Mouse (Mus musculus) kidney, postnatal 0 days (tissue): ENCODE data around the gene Ppp2r3a. TPM values are rescaled to one million over a fixed set of nuclear protein-coding genes. Genes with fewer than 3 reads are reported as not detected.

Experiments
- ATAC-seq: fragments of 200-750 bp; cut with Nextera tagmentation; replicated peaks from 2 replicates; pipeline ENCODE4 v1.8.0; 2017; ENCODE audit warnings: low read depth, moderate number of reproducible peaks, moderate TSS enrichment, moderate library complexity; ENCODE audit not compliant: low FRiP score
- DNase-seq: peaks from one replicate; pipeline ENCODE4 v3.0.0-alpha.2; 2016; ENCODE audit warnings: low spot score
- H3K27ac ChIP-seq: fragments of 300-500 bp; sonication (generic); 2 replicates; pipeline ENCODE4 v1.5.1; 2014; ENCODE audit warnings: mild to moderate bottlenecking
- H3K27me3 ChIP-seq: fragments of 300-500 bp; sonication (generic); 2 replicates; pipeline ENCODE4 v1.6.1; 2014; ENCODE audit warnings: low read length, mixed read lengths; ENCODE audit not compliant: insufficient read depth
- H3K36me3 ChIP-seq: fragments of 300-500 bp; sonication (generic); 2 replicates; pipeline ENCODE4 v1.6.1; 2014; ENCODE audit warnings: low read length, mixed read lengths; ENCODE audit not compliant: insufficient read depth
- H3K4me1 ChIP-seq: fragments of 300-500 bp; sonication (generic); replicated peaks from 2 replicates; pipeline ENCODE4 v1.6.1; 2014; ENCODE audit warnings: antibody characterized with exemption, low read length, mixed read lengths; ENCODE audit not compliant: insufficient read depth
- H3K4me2 ChIP-seq: fragments of 300-500 bp; sonication (generic); 2 replicates; pipeline ENCODE4 v1.6.1; 2014; ENCODE audit warnings: mild to moderate bottlenecking, low read length, moderate library complexity, mixed read lengths
- H3K4me3 ChIP-seq: fragments of 300-500 bp; sonication (generic); replicated peaks from 2 replicates; pipeline ENCODE4 v1.5.1; 2014; ENCODE audit warnings: low read depth, low read length
- H3K9ac ChIP-seq: fragments of 300-500 bp; sonication (generic); 2 replicates; pipeline ENCODE4 v1.6.1; 2014; ENCODE audit warnings: low read depth, low read length
- H3K9me3 ChIP-seq: fragments of 300-500 bp; sonication (generic); replicated peaks from 2 replicates; pipeline ENCODE4 v1.6.1; 2016; ENCODE audit warnings: low read length, inconsistent platforms, mixed read lengths
- CTCF ChIP-seq: IDR thresholded peaks from 2 replicates; pipeline ENCODE4 v1.5.1; 2016; ENCODE audit warnings: antibody characterized with exemption, low read depth, mild to moderate bottlenecking, moderate library complexity
- WGBS: fragments of 180-500 bp; shearing (Covaris S2); extraction: QIAGEN DNeasy Blood & Tissue Kit; methylation state at CpG from one replicate; pipeline ENCODE4 v1.1.7; 2014; 5-methylcytosine and 5-hydroxymethylcytosine counted together
- polyA plus RNA-seq: library from polyadenylated mRNA; unstranded; fragments of >200 nt; fragmentation: Nextera tagmentation; extraction: Ambion mirVana; gene quantifications from 2 replicates; pipeline ENCODE4 v1.2.1, GENCODE M21; 2015

The Ppp2r3a gene
- polyA plus RNA-seq, 1 experiment from 2014 or later: 15.3 TPM

GRCm38 (mm10) chr9:101105735-101106134 is 145.9 kb downstream of the Ppp2r3a start:
- 95% methylated on average over 6 of the region's 6 CpGs for WGBS
- no peak overlapping the region for H3K9ac ChIP-seq
- H3K9me3 ChIP-seq: no peaks in the 10 kb centered on the region
- no peaks in the 10 kb centered on the region for H3K27me3 ChIP-seq
- no peak overlapping the region for H3K27ac ChIP-seq
- peaks cover 26% of the 10 kb centered on the region for H3K36me3 ChIP-seq
- H3K4me2 ChIP-seq: no peak overlapping the region
- H3K4me1 ChIP-seq: no peaks in the 10 kb centered on the region; the same call in 1 of the 2 replicates
- no peak overlapping the region for H3K4me3 ChIP-seq
- no peak for TF ChIP-seq CTCF
- DNase-seq (no peak), ATAC-seq (no peak)

GRCm38 (mm10) chr9:101104931-101105330 is 146.7 kb downstream of the Ppp2r3a start:
- DNase-seq (peak; percentile 70), ATAC-seq (no peak)
- WGBS: 63% methylated on average over 11 of the region's 11 CpGs

GRCm38 (mm10) chr9:101102288-101102687 is 149.3 kb downstream of the Ppp2r3a start:
- Histone ChIP-seq H3K9ac (no peak overlapping the region), H3K4me2 (no peak overlapping the region), H3K9me3 (no peaks in the 10 kb centered on the region), H3K4me3 (no peak overlapping the region), H3K27me3 (no peaks in the 10 kb centered on the region), H3K36me3 (peaks cover 22% of the 10 kb centered on the region), H3K4me1 (no peaks in the 10 kb centered on the region), H3K27ac (no peak overlapping the region)
- DNase-seq (no peak), ATAC-seq (no peak)
- TF ChIP-seq CTCF: no peak
- WGBS: 80% methylated on average over 3 of the region's 3 CpGs

More at GRCm38 (mm10) chr9:101104931-101105330, 146.7 kb downstream of the Ppp2r3a start:
- no peak overlapping the region for H3K4me3 ChIP-seq
- no peaks in the 10 kb centered on the region for H3K27me3 ChIP-seq
- H3K4me1 ChIP-seq: no peaks in the 10 kb centered on the region; the same call in 1 of the 2 replicates
- peaks cover 26% of the 10 kb centered on the region for H3K36me3 ChIP-seq
- H3K27ac ChIP-seq: no peak overlapping the region
- no peak overlapping the region for H3K4me2 ChIP-seq
- H3K9me3 ChIP-seq: no peaks in the 10 kb centered on the region
- TF ChIP-seq CTCF: no peak
- H3K9ac ChIP-seq: no peak overlapping the region

- DNase-seq (no peak), ATAC-seq (no peak)
- no peak overlapping the region for H3K27ac ChIP-seq
- 90% methylated on average over 8 of the region's 8 CpGs for WGBS
- H3K4me1 ChIP-seq: no peaks in the 10 kb centered on the region
- H3K36me3 ChIP-seq: peaks cover 16% of the 10 kb centered on the region
- no peak for TF ChIP-seq CTCF
- no peak overlapping the region for H3K4me3 ChIP-seq
- H3K4me2 ChIP-seq: no peak overlapping the region
- no peaks in the 10 kb centered on the region for H3K27me3 ChIP-seq
- H3K9ac ChIP-seq: no peak overlapping the region
- no peaks in the 10 kb centered on the region for H3K9me3 ChIP-seq
Observed at GRCm38 (mm10) chr9:101101547-101101946, 150.0 kb downstream of the Ppp2r3a start.

- no peak for ATAC-seq
- DNase-seq: no peak
- H3K4me2 ChIP-seq: no peak overlapping the region
- no peak for TF ChIP-seq CTCF
- H3K27ac ChIP-seq: no peak overlapping the region
- H3K4me1 ChIP-seq: no peaks in the 10 kb centered on the region
- no peak overlapping the region for H3K9ac ChIP-seq
- H3K4me3 ChIP-seq: no peak overlapping the region
- WGBS: 80% methylated on average over 3 of the region's 3 CpGs
- no peaks in the 10 kb centered on the region for H3K9me3 ChIP-seq
- H3K27me3 ChIP-seq: no peaks in the 10 kb centered on the region
- peaks cover 15% of the 10 kb centered on the region for H3K36me3 ChIP-seq
Observed at GRCm38 (mm10) chr9:101100163-101100562, 151.4 kb downstream of the Ppp2r3a start.

GRCm38 (mm10) chr9:101099445-101099844 is 152.2 kb downstream of the Ppp2r3a start:
- H3K4me1 ChIP-seq: no peaks in the 10 kb centered on the region
- no peak overlapping the region for H3K9ac ChIP-seq
- ATAC-seq (no peak), DNase-seq (no peak)
- no peak overlapping the region for H3K4me3 ChIP-seq
- WGBS: 82% methylated on average over 6 of the region's 6 CpGs
- no peak overlapping the region for H3K4me2 ChIP-seq
- H3K36me3 ChIP-seq: peaks cover 11% of the 10 kb centered on the region
- no peak overlapping the region for H3K27ac ChIP-seq
- no peaks in the 10 kb centered on the region for H3K27me3 ChIP-seq
- TF ChIP-seq CTCF: no peak
- H3K9me3 ChIP-seq: no peaks in the 10 kb centered on the region

- Histone ChIP-seq H3K9ac (no peak overlapping the region), H3K36me3 (peaks cover 11% of the 10 kb centered on the region), H3K4me2 (no peak overlapping the region), H3K27me3 (no peaks in the 10 kb centered on the region), H3K27ac (no peak overlapping the region), H3K4me3 (no peak overlapping the region), H3K4me1 (no peaks in the 10 kb centered on the region), H3K9me3 (no peaks in the 10 kb centered on the region)
- 84% methylated on average over 1 of the region's 1 CpGs for WGBS
- TF ChIP-seq CTCF: no peak
- no peak for ATAC-seq
- DNase-seq: no peak
Observed at GRCm38 (mm10) chr9:101097542-101097941, 154.1 kb downstream of the Ppp2r3a start.
